Mouse (Mus musculus) cerebellum, adult 9-10 months (tissue): ENCODE measurements around the gene Cylc1.

ENCODE experiments used
- DNase-seq: peaks from one replicate; pipeline ENCODE4 v3.0.0; 2022

The Cylc1 gene

DNA sequence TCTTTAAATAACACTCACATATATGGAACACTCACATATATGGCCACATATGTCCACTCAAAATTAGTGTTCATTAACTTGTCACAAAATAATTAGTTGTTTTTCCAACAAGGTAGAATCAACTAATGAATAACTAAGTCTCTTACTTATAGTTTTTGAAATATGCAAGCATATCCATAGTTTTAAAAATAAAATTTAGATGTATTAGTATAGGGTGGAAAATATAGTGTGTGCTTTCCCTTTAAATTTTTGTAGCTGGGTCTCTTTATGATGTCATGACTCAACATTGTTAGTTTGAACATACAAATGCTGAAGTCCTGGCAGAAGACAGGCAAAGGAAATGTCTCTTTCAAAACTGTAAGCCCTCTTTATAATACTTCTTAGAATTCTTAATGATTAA is at the start of gene Cylc1:
Cylc1 (plus strand) TSS at position 301 of the 400 bp plus-strand sequence.
- no peak for DNase-seq

DNA sequence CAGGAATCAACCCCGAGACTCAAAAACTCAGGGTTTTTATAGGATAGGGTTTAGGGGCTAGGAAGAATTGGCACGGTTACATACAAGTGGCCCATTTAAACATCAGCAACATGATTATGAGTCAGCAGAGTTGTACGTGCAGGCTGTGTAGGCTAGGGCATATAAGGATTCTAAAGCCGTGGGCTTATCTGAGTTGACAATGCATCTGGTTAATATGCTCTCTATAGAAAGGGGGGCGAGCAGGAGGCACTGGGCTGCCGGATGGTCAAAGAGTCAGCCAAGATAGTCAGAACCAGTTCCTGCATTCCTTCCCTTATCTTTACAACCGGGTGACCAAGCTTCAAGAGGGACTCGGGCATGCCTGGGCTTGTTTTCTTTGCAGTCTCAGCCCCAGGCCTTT is 31.5 kb upstream of the Cylc1 start:
- no peak for DNase-seq

DNA sequence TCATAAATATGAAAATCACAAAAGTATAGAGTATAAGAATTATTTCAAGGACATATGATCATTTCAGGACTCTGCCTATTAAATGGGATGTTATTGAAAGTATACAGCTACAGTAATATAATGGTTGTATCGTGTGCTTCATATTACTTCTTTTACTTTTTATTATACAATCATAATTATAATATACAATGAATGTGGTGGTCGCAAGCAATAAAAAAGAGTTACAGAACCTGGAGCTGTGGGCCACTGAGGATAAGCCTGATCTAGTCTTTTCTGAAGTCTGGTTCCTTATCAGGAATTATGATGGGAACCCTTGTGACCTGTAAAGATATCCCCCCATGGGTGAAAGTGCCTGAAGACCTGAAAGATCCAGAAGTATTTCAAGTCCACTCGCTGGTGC is 57.8 kb downstream of the Cylc1 start, which contains the start of gene Gm10112:
Gm10112 (plus strand) TSS at position 301 of the 400 bp plus-strand sequence.
- no peak for DNase-seq
